Mouse (Mus musculus) liver (tissue): ENCODE data around the gene Dagla.

Experiments
- DNase-seq: peaks from one replicate; pipeline ENCODE4 v3.0.0-alpha.2; 2020; ENCODE audit warnings: mixed read lengths

Gene Dagla

DNA sequence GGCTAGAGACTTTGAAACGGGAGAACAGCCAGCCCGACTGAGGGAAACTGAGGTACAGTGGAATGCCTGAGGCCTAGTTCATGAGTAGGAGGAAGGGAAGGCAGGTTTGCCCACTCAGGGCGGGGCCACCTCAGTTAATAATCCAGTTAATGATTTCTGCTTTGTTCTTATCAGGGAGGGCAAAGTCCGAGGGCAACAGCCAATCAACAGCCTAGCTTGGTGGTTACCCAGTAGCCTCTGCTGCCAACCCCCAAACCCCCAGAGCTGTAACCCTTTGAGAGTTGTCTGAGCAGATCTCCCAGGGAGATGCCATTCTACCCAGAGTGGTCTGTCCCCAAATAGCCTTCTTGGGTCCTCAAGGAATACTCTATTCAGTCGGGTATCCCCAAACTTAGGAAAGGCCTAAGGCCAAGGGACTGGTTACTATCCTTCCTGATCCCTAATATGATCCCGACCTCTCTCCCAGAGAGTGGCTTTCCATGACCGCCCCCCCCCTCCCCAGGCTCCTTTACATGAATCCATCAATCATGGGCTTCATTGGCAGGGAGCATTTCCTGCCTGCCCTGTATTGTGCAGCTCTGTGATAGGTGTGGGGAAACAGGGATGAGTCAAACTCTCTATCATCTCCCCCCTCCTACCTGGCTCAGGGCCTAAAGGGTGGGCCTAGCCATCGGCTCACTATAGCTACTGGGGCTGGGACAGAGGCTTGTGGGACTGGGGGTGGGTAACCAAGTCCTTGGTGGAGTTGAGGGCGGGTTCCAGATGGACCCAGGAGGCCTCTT is 68.7 kb downstream of the Dagla start:
- DNase-seq = peak; percentile 52

DNA sequence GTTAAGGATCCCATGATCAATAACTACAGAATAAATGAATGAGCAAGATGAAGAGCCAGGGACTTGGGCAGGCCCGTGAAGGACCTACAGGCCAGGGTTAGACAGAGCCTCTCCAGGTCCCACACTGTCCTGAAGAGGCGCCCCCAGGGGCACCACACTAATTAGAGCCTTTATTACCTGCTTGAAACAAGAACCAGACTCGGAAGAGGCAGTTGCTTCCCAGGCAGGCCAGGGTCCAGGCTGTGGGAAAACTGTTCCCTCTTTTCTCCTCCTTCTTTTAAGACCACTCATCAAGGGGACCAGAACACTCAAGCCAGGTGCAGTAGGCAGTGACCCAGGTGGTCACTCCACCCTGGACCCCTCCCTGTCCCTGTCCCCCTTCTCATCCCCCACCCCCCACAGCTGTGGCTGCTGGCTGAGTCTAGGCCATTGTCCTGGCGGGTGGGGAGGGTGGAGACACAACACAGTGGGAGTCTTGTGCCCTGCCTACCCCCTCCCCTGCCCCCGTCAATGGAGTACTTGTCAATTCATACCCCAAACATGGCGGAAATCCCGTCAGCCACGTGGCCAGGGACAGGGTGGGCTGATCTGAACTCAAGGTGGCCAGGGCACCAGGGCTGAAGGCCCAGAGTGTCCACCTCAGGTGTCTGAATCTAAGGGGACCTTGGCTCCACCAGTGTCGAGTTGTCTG is 72.2 kb downstream of the Dagla start:
- DNase-seq = no peak

DNA sequence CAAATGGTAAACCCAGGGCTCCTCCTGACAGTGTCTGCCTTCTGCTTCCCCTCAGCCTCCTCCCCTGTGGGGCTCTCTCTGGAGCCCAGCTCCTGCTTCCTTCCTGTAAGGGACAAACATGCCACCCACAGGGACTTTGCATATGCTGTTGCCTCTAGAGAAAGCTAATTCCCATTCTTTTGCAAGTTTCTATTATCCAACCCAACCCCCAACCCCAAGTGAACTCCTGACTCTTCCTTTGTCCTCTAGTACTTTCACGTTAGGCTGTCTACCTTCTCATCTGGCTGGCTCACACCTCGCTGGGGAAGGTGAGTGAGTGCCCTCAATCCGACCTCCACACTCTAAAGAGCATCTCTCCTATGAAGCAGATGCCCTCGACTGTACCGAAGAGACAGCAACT is 72.8 kb downstream of the Dagla start:
- DNase-seq = no peak

DNA sequence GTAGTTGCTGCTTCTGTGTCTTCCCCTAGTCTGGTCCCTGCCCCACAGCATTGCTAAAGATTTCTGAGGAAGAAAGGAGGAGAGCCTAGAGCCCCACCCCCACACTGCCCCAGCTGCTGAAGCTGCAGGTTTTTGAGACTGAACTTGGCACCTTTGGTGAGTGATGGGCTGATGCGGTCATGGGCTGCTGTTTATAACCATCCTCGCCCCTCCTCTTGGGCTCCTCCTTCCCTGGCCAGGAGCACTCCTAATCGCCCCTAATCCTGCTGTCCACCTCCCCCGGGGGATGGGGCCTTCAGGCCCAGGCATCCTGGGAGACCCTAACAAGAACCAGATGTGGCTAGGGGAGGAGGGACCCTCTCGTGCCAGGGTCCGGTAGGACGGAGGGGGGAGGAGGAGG is 73.7 kb downstream of the Dagla start:
- peak; percentile 33 for DNase-seq

DNA sequence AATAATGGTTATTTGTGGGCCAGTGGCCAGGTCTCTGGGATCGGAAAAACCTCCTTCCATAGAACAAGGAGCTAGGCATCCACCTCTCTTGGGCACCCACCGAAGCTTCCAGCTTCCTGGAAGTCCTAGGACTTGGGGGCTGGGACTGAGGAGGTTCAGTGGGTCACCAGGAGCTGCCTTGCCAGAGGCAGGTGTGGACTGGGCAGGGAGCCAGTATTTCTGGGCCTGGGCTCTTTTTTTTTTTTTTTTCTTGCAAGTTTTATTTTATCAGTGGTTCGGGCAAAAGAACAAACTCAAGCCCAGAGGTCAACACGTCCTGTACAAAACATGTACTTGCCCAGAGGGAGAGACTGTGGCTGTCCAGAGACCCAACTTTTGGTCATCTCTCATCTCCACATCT is 78.9 kb downstream of the Dagla start:
- DNase-seq = no peak

DNA sequence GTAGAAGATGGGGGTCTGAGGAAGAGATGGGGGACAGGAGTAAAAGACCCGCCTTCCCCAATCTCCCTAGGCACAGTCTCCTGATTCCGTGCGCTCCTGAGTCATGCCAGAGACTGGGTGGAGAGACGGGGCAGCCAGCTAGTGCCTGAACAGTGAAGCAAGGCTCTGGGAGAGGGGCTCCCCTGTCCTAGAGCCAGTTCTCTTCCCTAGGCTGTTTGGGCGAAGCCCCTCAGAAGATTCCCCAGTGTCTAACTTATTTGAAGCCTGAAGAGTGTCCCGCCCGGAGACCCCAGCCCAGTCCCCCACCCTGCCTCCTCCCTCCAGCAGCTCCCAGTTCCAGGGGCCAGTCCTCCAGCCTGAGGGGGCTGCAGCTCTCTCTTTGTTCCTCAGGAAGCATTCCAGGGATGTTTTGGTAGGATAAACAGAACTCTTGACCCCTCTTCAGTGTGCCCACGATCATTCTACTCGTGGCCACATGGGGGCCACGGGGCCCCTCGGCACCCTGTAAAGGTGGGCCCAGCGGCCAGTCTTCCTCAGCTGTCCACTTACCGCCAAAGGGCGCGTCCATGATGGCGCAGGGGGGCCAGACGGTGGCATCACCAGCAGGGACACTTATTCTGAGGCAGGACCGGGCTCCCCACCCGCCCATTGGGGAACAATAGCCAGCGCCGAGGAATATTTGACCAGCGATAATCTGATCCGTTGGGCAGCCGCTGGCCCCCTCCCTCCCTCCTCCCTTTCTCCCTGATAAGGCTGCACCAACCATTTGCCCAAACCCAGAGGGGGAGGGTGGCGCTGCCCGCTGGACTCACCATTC is 79.8 kb downstream of the Dagla start:
- no peak for DNase-seq

DNA sequence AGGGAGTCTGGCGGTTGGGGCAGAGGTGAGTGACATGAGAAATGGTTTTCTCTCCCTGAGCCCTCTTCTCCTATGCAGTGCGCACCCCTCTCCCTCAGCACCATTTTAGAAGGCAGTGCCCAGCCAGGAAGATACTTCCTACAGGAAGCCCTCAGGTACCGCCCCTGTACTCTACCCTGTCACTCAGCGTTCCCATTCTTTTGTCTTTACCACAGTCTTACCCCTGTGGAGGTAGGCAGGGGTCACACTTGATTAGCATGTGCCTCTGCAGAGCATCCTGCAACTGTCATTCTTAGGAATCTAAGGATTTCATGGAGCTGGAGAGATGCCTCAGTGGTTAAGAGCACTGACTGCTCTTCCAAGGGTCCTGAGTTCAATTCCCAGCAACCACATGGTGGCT is 81.1 kb downstream of the Dagla start:
- no peak for DNase-seq

DNA sequence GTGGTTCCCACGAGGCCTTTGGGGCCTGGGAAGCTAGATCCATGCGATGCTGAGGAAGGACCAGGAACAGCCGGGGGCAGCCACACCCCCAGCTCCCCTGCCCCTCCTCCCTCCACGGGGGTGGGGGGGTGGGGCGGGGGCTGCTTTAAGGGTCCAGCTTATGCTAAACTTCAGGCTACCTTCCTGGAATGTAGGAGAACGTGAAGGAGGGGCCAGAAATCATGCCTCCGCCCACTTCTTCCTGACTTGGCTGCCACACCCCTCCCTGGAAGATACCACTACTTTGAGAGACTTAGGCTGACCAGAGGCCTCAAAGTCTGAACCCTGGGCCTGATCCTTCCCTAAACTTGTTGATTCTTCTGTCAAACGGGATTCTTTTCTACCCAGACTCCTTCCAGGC is 82.0 kb downstream of the Dagla start:
- DNase-seq = peak; percentile 46

DNA sequence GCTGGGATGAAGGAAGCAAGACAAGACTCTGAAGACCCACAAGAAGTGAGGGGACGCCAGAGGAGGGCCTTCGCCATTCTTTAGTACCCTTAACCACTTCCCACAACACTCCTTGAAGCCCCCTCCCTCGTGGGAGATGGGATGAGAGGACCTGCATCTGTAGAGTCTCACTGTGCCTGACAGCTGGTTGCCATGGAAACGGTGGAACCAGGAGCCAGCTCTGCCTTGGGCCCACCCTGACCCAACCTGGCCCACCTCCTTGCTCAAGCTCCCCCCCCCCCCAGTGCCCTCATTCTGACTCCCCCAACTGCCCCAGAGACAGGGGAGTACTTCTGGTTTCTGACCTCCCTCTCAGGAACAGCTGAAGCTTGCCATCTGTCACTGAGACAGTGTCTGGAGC is 83.1 kb downstream of the Dagla start:
- DNase-seq = peak; percentile 32

DNA sequence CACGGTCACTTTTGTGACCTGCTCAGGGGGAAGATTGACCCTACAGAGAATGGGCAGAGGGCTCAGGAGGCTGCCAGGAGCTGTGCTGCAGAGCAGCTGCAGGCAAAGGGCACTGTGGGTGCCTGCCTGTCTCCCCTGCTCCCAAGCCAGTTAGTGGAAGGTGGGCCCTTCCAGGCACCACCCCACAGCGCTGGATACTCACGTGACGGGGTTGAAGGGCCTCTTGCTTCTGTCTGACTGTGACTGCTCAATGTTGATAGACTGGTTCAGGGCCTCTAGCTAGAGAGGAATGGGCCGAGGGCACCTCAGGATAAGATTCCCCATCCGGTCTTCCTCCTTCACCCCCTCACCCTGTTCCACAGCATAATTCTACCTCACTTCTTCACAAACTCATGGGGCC is 85.1 kb downstream of the Dagla start:
- DNase-seq = no peak

DNA sequence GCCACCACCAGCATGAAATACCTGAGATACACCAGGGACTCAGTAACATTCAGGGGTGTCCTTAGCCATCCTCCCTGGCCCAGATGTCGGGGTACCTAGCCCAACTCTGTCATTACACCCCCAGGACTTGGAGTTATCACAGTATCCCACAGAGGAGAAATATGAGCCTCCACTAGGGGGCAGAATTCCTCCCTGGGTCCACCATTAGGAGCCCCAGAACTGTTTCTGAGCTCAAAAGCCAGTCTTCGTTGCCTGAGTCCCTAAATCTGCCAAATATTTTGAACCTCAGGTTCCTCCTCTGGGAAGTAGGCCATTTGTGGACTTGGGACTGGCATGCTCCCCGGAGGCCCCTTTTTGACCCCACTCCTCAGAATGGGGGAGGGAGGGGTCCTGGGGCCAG is 85.6 kb downstream of the Dagla start:
- DNase-seq = peak; percentile 53

DNA sequence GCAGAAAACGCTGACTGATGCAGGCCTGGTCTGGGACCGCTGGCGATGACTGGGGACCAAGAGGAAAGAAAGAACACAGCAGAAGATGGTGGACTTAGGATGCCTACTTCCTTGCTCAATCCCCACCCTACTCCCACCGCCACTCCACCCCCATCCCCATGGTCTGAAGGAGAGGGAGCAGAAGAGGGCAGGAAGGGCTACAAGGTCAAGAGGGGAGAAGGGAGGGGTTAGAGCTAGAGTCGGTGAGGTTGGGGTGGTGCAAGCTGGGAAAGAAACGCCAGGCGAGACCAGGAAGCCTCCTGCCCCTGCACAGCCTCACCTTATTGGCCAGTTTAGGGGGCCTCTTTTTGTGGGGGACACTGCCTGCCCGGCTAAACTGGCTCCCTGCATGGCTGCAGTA is 88.6 kb downstream of the Dagla start:
- DNase-seq = no peak

DNA sequence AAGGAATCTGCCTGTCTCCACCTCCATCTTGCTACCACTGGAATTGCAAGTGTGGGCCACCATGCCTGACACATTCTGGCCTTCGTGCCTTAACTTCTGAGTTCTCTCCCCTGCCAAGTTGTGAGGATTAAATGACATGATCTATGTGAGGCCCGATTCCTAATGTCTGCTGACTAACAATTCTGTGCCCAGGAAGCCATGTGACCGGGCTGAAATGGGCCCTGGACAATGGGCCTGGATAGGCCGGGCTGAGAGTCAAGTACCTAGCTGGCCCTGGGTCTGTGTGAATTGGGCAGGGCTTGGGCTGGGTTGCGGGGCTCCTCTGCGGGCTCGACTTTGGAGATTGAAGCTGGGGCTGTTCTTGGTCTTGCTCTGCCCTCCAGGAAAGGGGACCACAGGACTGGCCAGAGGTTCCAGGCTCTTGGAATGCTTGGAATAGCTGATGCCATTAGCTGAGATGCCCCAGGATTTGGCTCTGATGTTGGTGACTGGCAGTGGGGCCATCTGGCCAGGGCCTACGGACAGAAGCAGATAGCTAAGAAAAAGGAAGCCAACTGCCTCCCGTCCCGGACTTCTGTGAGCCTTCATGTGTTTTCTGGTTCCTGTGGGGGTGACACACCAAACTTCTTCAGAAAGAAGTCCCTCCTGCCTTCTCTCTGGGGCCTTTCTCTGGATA is 90.7 kb downstream of the Dagla start:
- no peak for DNase-seq

DNA sequence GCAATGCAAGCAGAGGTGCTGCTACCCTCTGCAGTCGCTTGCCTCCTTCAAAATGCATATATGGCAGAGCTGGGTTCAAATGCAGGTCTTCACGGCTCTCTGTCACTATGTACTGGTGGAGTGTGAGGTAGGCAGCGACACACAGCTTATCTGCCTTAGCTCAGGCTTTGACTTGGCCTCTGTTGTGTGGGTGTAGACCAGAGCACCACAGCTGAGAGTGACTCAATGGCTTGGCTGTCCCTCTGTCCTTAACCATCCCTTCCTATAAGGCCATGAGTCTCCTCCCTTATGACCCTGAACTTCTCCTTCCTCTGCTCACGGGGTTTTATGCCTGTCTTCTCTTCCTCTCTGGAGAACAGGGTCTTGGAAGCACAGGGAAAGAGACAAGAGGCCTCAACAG is 93.8 kb downstream of the Dagla start:
- DNase-seq = no peak

DNA sequence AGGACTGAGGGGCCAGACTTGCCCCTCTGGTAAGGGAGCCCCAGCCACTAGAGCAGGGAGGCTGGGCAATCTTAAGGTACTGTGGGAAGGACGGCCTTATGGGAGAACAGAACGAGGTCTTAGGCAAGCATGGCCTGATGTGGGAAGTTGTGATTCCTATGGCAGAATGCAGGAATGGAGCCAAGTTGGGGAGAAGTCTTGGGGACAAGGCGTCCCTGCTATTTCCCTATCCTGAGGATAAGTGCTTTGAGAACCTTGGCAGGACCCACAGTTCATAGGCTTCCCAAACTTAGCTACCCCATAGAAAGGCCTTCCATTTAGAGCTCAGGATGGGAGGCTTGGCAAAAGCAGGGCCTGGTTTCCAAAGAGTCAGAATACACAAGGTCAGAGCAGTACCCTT is 95.8 kb downstream of the Dagla start:
- no peak for DNase-seq

DNA sequence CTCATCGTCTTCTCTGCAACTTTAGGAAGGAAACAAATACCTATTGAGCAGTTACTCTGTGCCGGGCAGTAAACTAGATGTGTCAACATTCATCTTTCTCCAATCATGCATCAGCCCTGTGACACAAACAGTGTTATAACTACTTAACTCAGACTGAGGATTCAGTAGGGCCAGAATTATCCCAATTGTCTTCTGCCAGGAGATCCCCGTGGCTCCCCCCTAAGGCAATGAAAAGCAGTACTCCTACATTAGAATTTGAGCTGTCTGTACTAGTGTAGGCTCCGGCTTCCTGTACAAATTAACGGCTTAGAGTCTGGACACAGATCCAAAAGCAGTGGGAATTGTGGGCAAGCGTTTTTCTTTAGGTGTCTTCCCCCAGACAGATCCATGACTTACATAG is 99.6 kb downstream of the Dagla start:
- no peak for DNase-seq

DNA sequence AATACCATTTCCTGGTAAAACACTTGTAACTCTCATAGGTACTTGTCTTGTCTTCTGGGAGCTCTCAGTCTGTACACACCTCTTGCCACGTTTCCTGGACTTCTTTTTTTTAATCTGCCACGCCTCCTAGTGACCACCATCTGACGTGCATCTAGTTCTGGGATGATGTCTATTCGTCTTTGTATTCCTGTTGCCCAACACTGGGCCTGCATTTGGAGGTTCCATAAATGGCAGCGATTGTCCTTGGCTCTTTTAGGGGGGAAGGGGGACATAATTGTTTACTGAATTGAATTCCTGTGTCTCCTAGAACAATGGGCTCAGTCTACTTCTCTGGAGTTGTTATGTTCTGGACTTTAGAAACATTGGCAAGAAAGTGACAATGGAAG is 100.1 kb downstream of the Dagla start:
- DNase-seq = peak; percentile 58

DNA sequence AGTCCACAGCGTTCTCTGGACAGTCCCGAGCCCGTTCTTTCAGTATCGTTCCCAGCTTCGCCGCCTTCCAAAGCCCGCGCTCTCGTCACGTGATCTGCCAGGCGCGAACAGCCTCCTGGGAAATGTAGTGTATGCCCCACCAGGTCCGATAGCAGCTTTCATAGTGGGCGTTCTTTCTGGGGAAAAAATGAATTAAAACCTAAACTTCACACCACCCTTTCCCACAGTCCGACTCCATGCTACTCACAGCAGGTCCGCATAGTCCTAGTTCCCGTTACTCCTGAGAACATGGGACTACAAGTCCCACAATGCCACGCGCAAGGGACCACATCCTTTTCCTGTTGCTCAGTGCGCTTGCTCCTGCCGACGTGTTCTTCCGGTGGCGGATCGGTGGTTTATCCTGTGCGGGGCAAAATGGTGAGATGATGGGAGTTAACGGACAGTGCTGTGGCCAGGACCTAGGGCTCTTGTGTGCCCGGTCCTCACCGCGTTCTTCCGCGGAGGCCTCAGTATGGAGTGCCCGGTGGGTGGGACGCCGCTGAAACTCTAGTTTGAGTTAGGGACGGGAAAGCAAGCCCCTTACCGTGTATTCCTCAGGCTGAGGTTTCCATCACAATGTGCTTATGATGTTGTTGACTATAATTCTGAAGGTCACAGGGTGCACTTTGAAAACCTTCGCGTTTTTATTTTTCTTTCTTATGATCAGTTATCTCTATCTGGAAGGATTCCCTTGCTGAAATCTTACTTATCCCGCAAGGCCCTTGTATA is 100.6 kb downstream of the Dagla start, which contains the start of the genes Tmem258 and Fen1:
Tmem258 (plus strand) TSS at position 167 of the 768 bp plus-strand sequence.
Fen1 (minus strand) TSS at position 322 of the 768 bp plus-strand sequence.
- peak; percentile 92 for DNase-seq

DNA sequence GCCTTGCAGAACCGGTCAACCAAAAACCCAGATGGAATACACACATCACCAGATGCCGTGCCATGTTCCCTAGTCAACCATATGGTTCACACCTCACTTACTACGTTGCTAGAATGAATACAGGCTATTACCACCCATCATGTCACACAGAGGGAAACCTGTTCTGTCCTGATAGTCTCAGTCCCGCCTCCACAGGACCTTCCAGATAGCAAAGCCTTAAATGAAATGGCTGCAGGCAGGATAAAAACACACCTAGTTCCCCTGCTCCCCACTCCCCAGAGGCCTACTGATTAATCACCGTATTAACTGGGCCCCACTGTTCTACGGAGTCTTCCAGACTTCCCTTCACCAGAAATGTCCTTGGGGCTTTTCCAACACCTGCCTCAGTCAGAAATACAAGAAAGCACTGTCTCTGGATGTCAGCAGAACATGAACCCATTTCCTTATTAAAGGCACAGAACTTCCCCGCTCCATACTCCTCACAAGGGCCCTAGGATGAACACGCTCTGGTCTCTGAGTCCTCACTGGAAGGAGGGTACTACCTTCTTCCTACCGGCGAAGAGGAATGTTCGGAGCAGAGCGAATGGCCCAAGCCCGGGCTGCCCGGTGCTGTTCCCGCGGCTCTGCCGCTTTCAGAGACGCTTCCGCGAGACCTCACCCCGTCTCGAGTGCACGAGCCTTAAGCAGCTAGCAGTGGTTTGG is 101.4 kb downstream of the Dagla start:
- peak; percentile 78 for DNase-seq

DNA sequence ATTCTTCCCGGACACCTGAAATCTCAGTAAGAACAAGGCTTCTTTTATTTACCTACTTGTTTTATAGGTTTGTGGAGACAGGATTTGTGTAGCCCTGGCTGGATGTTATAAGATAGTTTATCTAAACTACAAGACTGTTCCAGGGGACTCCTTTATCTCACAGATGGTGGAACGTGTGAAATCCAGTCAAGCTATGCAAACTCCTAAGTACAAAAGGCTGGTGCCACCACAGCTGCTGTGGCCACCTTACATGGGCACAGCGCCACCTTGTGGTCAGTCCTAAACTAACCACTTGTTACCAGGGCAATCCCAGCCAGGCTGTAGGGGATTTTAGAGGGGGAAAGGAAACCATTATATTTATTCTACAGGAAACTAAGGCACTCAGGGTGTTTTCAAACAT is 106.0 kb downstream of the Dagla start:
- peak; percentile 86 for DNase-seq

DNA sequence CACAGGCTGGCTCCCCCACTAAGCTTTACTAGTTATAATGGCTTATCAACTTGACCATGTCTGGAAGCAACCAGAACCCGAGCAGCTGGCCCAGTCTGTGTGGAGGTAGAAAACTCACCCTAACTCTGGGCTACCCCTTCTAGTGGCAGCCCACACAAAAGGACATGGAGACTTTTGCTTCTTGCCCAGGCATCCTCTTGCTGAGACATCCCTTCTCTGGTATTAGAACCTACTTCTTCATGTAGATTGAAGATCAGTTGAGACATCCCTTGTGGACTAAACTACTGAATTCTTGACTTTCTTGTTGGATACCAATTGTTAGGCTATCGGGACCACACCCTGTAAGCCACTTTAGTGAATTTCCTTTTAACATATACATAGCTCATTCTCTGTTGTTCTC is 106.4 kb downstream of the Dagla start:
- DNase-seq = no peak

DNA sequence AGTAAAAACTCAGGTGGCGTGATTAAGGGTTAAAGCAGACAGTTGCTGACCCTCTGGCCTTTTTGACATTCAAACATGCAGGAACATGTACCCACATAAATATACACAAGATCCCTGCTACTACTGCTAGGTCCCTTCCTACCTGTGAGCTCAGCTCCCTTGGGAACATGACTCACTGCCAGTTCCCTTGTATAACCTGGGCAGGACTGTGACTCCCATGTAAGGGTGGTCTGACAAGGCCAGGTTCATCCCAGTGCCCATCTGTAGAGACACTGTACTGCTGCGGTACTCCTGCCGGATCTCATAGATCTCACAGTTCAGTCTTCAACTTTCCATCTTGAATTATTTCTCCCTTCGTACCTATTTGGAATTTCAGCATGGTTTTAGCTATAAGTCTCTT is 107.5 kb downstream of the Dagla start:
- no peak for DNase-seq
